Mouse (Mus musculus): Measurements from ENCODE around the gene Cxadr. TPM values are rescaled to one million over a fixed set of nuclear protein-coding genes. Genes with fewer than 3 reads are reported as not detected.

Gene Cxadr
- polyA plus RNA-seq, 1 experiment from 2014 or later = 25.8 TPM

DNA sequence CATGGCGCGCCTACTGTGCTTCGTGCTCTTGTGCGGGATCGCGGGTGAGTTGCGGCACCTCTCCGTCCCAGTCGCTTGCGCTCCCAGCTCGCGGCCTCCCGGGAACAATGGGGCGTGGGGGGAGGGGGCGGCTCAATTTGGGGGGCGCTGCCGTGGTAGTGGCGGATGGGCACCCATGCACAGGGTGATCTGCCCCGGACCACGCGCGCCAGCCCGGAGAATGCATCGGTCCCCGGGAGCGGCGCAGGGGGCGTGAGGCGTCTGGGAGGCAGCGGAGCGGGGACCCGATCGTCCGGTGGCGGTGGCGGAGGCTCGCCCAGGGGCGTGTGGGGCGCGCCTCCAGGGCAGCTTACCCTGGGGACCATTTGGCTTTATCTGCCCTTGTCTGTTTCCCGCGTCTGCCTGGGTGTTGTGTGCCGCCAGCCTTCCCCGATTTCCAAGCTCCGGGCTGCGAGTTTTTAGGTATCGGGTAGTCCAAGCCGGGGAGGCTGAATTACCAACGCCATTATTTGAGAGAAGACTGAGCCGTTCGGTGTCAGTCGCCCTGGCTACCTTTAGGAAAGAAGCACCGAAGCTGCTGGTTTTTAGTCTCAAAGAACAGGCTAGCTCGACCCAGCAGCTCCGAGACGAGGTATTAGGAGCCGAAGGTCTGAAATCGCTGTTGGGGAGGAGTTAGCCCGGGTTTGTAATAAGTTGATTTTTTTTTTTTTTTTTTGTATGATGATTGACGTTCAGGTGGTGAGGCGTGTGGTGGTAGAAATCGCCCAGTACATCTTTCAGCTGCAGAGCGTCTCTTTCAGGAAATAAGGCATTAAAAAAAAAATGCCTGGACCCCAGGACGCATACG, 765 bp downstream of the Cxadr start:
- under 1% methylated on average over 62 of the region's 65 CpGs for WGBS

DNA sequence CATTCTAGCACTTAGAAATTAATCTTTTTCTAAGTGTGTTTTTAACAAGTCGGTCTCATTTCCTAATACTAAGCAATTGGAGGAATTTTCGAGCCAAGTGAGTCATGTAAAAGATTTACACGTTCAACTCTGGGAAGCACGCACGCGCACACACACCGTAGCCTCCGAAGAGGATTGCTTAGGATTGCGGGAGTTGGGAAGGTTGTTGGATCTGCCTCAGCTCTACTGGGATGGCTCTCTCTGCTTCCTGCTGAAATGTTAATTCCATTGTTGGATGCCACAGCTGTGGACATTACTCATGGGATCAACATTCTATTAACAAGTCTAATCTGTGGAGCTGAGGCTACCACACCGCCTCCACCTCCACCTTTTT, 1.4 kb downstream of the Cxadr start:
- Histone ChIP-seq H3K27me3 (ENCODE audit: control insufficient read depth, insufficient read depth, low read length) (no peaks in the 10 kb centered on the region), H3K36me3 (ENCODE audit: control insufficient read depth, insufficient read depth) (no peaks in the 10 kb centered on the region), H3K4me3 (ENCODE audit: low read length) (peak overlapping the region; percentile 62), H3K9ac (ENCODE audit: low read length) (peak overlapping the region; percentile 74), H3K27ac (ENCODE audit: low read length) (0 out of 2 replicates have a peak overlapping the region, but pooled peaks have one; percentile 23), H3K4me1 (ENCODE audit: control insufficient read depth, insufficient read depth, low read length) (peaks cover 6% of the 10 kb centered on the region; the same call in 1 of the 2 replicates), H3K4me2 (ENCODE audit: low read depth, low read length) (peak overlapping the region; percentile 68), H3K9me3 (replicated peaks; ENCODE audit: control insufficient read depth, low read length) (no peaks in the 10 kb centered on the region)
- ATAC-seq (replicated peaks; ENCODE audit: extremely low read depth, insufficient read depth, low FRiP score) = no peak
- WGBS = 8% methylated on average over 10 of the region's 10 CpGs

More for the DNA sequence above, 765 bp downstream of the Cxadr start:
- no peaks in the 10 kb centered on the region for H3K9me3 ChIP-seq (replicated peaks; ENCODE audit: control insufficient read depth, low read length)
- H3K27me3 ChIP-seq (ENCODE audit: control insufficient read depth, insufficient read depth, low read length) = no peaks in the 10 kb centered on the region
- peak; percentile 62 for ATAC-seq (replicated peaks; ENCODE audit: extremely low read depth, insufficient read depth, low FRiP score)
- H3K4me3 ChIP-seq (ENCODE audit: low read length) = peak overlapping the region; percentile 62
- peak overlapping the region; percentile 82 for H3K27ac ChIP-seq (ENCODE audit: low read length)
- H3K9ac ChIP-seq (ENCODE audit: low read length) = peak overlapping the region; percentile 74
- peaks cover 6% of the 10 kb centered on the region; the same call in 1 of the 2 replicates for H3K4me1 ChIP-seq (ENCODE audit: control insufficient read depth, insufficient read depth, low read length)
- peak overlapping the region; percentile 68 for H3K4me2 ChIP-seq (ENCODE audit: low read depth, low read length)
- H3K36me3 ChIP-seq (ENCODE audit: control insufficient read depth, insufficient read depth) = no peaks in the 10 kb centered on the region

DNA sequence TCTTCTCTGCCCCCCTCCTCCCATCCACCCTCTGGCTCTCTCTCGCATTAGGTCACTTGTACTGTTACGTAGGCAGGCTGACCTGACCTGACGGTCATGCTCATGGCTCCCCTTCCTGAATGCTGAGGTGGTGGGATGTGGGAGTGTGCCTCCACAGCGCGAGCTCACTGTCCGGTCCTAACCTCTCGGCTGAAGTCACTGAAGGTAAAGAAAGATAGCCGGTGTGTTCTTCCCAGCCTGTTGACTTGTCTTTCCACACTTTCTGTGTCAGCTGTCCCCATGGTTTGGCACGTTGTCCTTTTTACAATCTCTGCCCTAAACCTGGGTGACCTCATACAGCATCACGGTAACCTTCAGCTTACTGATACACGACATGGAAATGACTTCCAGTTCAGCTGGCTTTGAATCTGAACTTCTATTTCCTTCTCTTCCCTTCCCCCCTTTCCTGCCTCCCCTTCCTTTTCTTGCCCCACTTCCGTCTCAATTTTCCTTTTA, 4.4 kb downstream of the Cxadr start:
- Histone ChIP-seq H3K9me3 (replicated peaks; ENCODE audit: control insufficient read depth, low read length) (no peaks in the 10 kb centered on the region), H3K4me1 (ENCODE audit: control insufficient read depth, insufficient read depth, low read length) (peaks cover 10% of the 10 kb centered on the region; the same call in 1 of the 2 replicates), H3K27ac (ENCODE audit: low read length) (no peak overlapping the region), H3K9ac (ENCODE audit: low read length) (no peak overlapping the region), H3K4me3 (ENCODE audit: low read length) (no peak overlapping the region), H3K4me2 (ENCODE audit: low read depth, low read length) (no peak overlapping the region), H3K27me3 (ENCODE audit: control insufficient read depth, insufficient read depth, low read length) (no peaks in the 10 kb centered on the region), H3K36me3 (ENCODE audit: control insufficient read depth, insufficient read depth) (no peaks in the 10 kb centered on the region)
- WGBS = 40% methylated on average over 12 of the region's 12 CpGs
- no peak for ATAC-seq (replicated peaks; ENCODE audit: extremely low read depth, insufficient read depth, low FRiP score)

DNA sequence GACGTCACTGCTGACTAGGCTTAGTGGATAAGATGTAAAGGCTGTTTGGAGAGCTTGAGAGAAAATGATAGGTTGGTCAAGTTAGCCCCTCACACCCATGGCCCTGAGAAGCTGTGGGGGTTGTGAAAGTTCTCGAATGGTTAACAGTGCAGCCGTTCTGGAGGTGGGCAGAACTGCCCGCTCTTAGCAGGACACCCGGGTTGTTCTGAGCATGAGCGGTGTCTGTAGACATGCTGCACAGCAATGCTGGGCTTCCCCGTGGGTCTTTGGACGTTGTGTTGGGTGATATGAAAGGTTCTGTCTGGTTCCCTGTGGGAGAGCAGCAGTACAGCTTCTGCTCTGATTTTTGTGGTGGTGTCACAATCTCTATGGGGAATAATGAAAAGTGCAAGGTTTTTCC, 5.3 kb downstream of the Cxadr start:
- peaks cover 10% of the 10 kb centered on the region; the same call in 1 of the 2 replicates for H3K4me1 ChIP-seq (ENCODE audit: control insufficient read depth, insufficient read depth, low read length)
- H3K4me2 ChIP-seq (ENCODE audit: low read depth, low read length) = no peak overlapping the region
- no peaks in the 10 kb centered on the region for H3K36me3 ChIP-seq (ENCODE audit: control insufficient read depth, insufficient read depth)
- no peak overlapping the region for H3K4me3 ChIP-seq (ENCODE audit: low read length)
- no peaks in the 10 kb centered on the region for H3K9me3 ChIP-seq (replicated peaks; ENCODE audit: control insufficient read depth, low read length)
- no peak overlapping the region for H3K9ac ChIP-seq (ENCODE audit: low read length)
- 77% methylated on average over 8 of the region's 8 CpGs for WGBS
- no peaks in the 10 kb centered on the region for H3K27me3 ChIP-seq (ENCODE audit: control insufficient read depth, insufficient read depth, low read length)
- no peak overlapping the region for H3K27ac ChIP-seq (ENCODE audit: low read length)
- ATAC-seq (replicated peaks; ENCODE audit: extremely low read depth, insufficient read depth, low FRiP score) = no peak

DNA sequence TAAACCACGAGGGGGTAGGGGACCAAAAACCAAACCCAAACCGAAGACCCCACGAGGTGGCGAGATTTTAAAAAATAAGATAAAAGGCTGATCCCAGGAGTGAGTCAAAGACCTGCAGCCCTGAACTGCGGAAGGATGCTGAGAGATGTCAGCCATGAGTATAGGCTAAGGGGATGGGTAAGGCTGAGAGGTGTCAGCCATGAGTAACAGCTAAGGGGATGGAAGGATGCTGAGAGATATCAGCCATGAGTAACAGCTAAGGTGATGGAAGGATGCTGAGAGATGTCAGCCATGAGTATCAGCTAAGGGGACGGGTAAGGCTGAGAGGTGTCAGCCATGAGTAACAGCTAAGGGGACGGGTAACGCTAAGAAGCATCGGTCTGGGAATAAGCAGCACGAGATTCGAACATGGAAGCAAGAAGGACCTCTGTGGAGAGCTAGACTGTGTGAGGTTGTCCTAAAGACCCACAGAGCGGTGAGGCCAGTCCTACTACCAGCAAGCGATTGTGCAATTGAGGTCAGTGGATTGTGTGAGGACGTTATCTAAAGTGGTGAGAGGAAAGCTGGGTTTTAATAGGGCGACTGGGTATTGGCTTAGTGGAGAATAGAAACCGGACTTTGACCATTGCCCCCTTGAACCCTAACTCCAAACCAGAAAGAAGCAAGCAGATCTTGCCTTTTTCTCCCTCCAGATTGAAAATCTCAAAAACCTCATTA, 6.3 kb downstream of the Cxadr start:
- Histone ChIP-seq H3K27ac (ENCODE audit: low read length) (no peak overlapping the region), H3K9ac (ENCODE audit: low read length) (no peak overlapping the region), H3K27me3 (ENCODE audit: control insufficient read depth, insufficient read depth, low read length) (no peaks in the 10 kb centered on the region), H3K9me3 (replicated peaks; ENCODE audit: control insufficient read depth, low read length) (no peaks in the 10 kb centered on the region), H3K4me1 (ENCODE audit: control insufficient read depth, insufficient read depth, low read length) (peaks cover 9% of the 10 kb centered on the region; the same call in 1 of the 2 replicates), H3K4me3 (ENCODE audit: low read length) (no peak overlapping the region), H3K4me2 (ENCODE audit: low read depth, low read length) (no peak overlapping the region), H3K36me3 (ENCODE audit: control insufficient read depth, insufficient read depth) (no peaks in the 10 kb centered on the region)
- no peak for ATAC-seq (replicated peaks; ENCODE audit: extremely low read depth, insufficient read depth, low FRiP score)
- WGBS = 78% methylated on average over 16 of the region's 16 CpGs

DNA sequence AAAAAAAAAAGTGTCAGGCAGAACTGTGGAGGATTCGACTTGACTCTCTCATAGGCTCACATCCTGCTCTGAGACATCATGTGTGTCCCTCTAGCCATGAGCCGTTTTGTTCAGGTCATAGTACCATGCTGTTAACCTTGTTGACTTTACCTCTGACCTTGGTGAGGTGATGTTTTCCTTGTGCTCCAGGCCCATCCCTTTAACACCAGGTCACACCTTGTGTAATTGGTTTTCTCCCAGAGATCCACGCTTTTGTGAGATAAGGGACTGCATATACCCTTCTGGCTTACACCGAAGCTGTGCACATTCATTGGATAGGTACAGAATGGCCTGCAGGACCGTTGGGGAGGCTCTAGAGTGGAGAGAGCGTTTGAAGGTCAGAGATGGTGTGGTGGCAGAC, 8.0 kb downstream of the Cxadr start:
- Histone ChIP-seq H3K36me3 (ENCODE audit: control insufficient read depth, insufficient read depth) (no peaks in the 10 kb centered on the region), H3K27me3 (ENCODE audit: control insufficient read depth, insufficient read depth, low read length) (no peaks in the 10 kb centered on the region), H3K4me3 (ENCODE audit: low read length) (no peak overlapping the region), H3K4me1 (ENCODE audit: control insufficient read depth, insufficient read depth, low read length) (peaks cover 21% of the 10 kb centered on the region), H3K9ac (ENCODE audit: low read length) (no peak overlapping the region), H3K27ac (ENCODE audit: low read length) (0 out of 2 replicates have a peak overlapping the region, but pooled peaks have one; percentile 21), H3K9me3 (replicated peaks; ENCODE audit: control insufficient read depth, low read length) (no peaks in the 10 kb centered on the region), H3K4me2 (ENCODE audit: low read depth, low read length) (no peak overlapping the region)
- ATAC-seq (replicated peaks; ENCODE audit: extremely low read depth, insufficient read depth, low FRiP score) = no peak
- 58% methylated on average over 6 of the region's 6 CpGs for whole genome bisulfite sequencing

GRCm38 (mm10) chr16:78313135-78313887, 12.0 kb downstream of the Cxadr start:
- no peaks in the 10 kb centered on the region for H3K36me3 ChIP-seq (ENCODE audit: control insufficient read depth, insufficient read depth)
- no peaks in the 10 kb centered on the region for H3K9me3 ChIP-seq (replicated peaks; ENCODE audit: control insufficient read depth, low read length)
- peak overlapping the region; percentile 14 for H3K27ac ChIP-seq (ENCODE audit: low read length)
- 47% methylated on average over 16 of the region's 16 CpGs for WGBS
- H3K4me2 ChIP-seq (ENCODE audit: low read depth, low read length) = peak overlapping the region; percentile 53
- no peak overlapping the region for H3K4me3 ChIP-seq (ENCODE audit: low read length)
- H3K9ac ChIP-seq (ENCODE audit: low read length) = no peak overlapping the region
- no peaks in the 10 kb centered on the region for H3K27me3 ChIP-seq (ENCODE audit: control insufficient read depth, insufficient read depth, low read length)
- peaks cover 29% of the 10 kb centered on the region for H3K4me1 ChIP-seq (ENCODE audit: control insufficient read depth, insufficient read depth, low read length)
- no peak for ATAC-seq (replicated peaks; ENCODE audit: extremely low read depth, insufficient read depth, low FRiP score)

- ATAC-seq (replicated peaks; ENCODE audit: extremely low read depth, insufficient read depth, low FRiP score) = no peak; the same call in 1 of the 2 replicates
- Histone ChIP-seq H3K27ac (ENCODE audit: low read length) (peak overlapping the region; percentile 54), H3K4me3 (ENCODE audit: low read length) (no peak overlapping the region)
These were observed 12.7 kb downstream of the Cxadr start for GRCm38 (mm10) chr16:78314026-78314425.

More at GRCm38 (mm10) chr16:78314026-78314425, 12.7 kb downstream of the Cxadr start:
- Histone ChIP-seq H3K27me3 (ENCODE audit: control insufficient read depth, insufficient read depth, low read length) (no peaks in the 10 kb centered on the region), H3K9ac (ENCODE audit: low read length) (peak overlapping the region; percentile 61), H3K4me2 (ENCODE audit: low read depth, low read length) (peak overlapping the region; percentile 53), H3K4me1 (ENCODE audit: control insufficient read depth, insufficient read depth, low read length) (peaks cover 34% of the 10 kb centered on the region), H3K9me3 (replicated peaks; ENCODE audit: control insufficient read depth, low read length) (no peaks in the 10 kb centered on the region), H3K36me3 (ENCODE audit: control insufficient read depth, insufficient read depth) (no peaks in the 10 kb centered on the region)
- 43% methylated on average over 6 of the region's 6 CpGs for WGBS
